Mouse (Mus musculus) hindbrain, embryonic 14.5 days (tissue): ENCODE measurements around the gene Cebpe. TPM values are rescaled to one million over a fixed set of nuclear protein-coding genes. Genes with fewer than 3 reads are reported as not detected.

Experiments used
- ATAC-seq: fragments of 200-750 bp; cut with Nextera tagmentation; 2 replicates; pipeline ENCODE4 v1.8.0; 2017; ENCODE audit warnings: moderate number of reproducible peaks, mild to moderate bottlenecking, moderate TSS enrichment, moderate library complexity; ENCODE audit not compliant: low FRiP score
- DNase-seq: peaks from one replicate; pipeline ENCODE4 v3.0.0-alpha.2; 2015; ENCODE audit warnings: low spot score
- H3K27ac ChIP-seq: fragments of 300-500 bp; sonication (generic); 2 replicates; pipeline ENCODE4 v1.5.1; 2014; ENCODE audit warnings: mild to moderate bottlenecking, moderate library complexity
- H3K27me3 ChIP-seq: fragments of 300-500 bp; sonication (generic); 2 replicates; pipeline ENCODE4 v1.6.1; 2014; ENCODE audit warnings: mild to moderate bottlenecking, low read length, mixed read lengths; ENCODE audit not compliant: control insufficient read depth, insufficient read depth
- H3K36me3 ChIP-seq: fragments of 300-500 bp; sonication (generic); replicated peaks from 2 replicates; pipeline ENCODE4 v1.6.1; 2014; ENCODE audit not compliant: control insufficient read depth, insufficient read depth
- H3K4me1 ChIP-seq: fragments of 300-500 bp; sonication (generic); replicated peaks from 2 replicates; pipeline ENCODE4 v1.6.1; 2014; ENCODE audit warnings: antibody characterized with exemption, low read length, mixed read lengths; ENCODE audit not compliant: control insufficient read depth, insufficient read depth
- H3K4me2 ChIP-seq: fragments of 300-500 bp; sonication (generic); replicated peaks from 2 replicates; pipeline ENCODE4 v1.6.1; 2014; ENCODE audit warnings: mild to moderate bottlenecking, moderate library complexity
- H3K4me3 ChIP-seq: fragments of 300-500 bp; sonication (generic); replicated peaks from 2 replicates; pipeline ENCODE4 v1.5.1; 2014; ENCODE audit warnings: mild to moderate bottlenecking, low read length
- H3K9ac ChIP-seq: fragments of 300-500 bp; sonication (generic); 2 replicates; pipeline ENCODE4 v1.6.1; 2014
- H3K9me3 ChIP-seq: fragments of 300-500 bp; sonication (generic); 2 replicates; pipeline ENCODE4 v1.6.1; 2016; ENCODE audit warnings: low read length; ENCODE audit not compliant: control insufficient read depth
- WGBS: fragments of 180-500 bp; shearing (Covaris S2); extraction: QIAGEN DNeasy Blood & Tissue Kit; methylation state at CpG from one replicate; pipeline ENCODE4 v1.1.7; 2014; 5-methylcytosine and 5-hydroxymethylcytosine counted together
- polyA plus RNA-seq: library from polyadenylated mRNA; unstranded; fragments of >200 nt; fragmentation: Nextera tagmentation; extraction: Ambion mirVana; gene quantifications from 2 replicates; pipeline ENCODE4 v1.2.1, GENCODE M21; 2014

Cebpe gene
- polyA plus RNA-seq, 1 experiment from 2014 or later, result not detected

DNA sequence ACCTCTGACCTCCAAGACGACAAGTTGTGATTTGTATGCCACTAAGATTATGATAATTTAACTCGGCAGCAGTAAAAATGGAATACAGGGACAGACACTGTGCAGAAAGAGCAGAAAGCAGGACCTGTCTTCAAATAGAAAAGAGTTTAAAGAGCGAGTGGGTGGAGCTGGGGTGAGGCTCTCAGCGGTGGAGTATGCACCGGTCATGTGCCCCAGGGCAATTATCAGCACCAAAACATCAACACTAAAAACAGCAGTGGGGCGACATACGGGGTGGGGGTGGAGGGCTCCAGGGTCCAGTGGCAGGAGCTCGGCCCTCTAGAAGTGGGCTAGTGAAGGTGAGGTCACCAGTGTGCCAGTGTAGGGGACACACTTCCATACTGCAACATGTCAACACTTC, 32.5 kb upstream of the Cebpe start:
- Histone ChIP-seq H3K27me3 (no peaks in the 10 kb centered on the region), H3K36me3 (no peaks in the 10 kb centered on the region), H3K4me1 (no peaks in the 10 kb centered on the region), H3K27ac (no peak overlapping the region), H3K9ac (no peak overlapping the region), H3K4me2 (no peak overlapping the region), H3K4me3 (no peak overlapping the region), H3K9me3 (no peaks in the 10 kb centered on the region)
- no peak for ATAC-seq
- DNase-seq, result no peak
- 78% methylated on average over 8 of the region's 8 CpGs for WGBS

DNA sequence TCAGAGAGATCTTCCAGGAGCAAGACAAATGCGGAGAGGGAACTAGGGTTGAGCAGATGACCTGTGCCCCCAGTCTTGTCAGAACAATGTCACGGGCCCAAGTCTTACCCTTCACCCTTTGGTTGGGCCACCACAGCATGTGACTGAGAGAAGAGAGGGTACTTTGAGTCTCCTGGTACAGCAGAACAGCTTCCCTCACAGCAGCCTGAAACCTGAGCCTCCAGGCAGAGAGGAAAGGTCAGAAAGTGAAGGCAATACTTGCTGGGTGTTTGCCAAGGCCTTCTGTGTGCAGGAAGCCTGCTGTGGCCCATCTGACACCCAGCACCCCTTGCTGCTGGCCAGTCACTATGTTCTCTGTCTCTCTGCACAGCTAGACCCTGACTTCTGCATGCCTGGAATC, 30.4 kb upstream of the Cebpe start:
- peaks cover 3% of the 10 kb centered on the region; the same call in 1 of the 2 replicates for H3K4me1 ChIP-seq
- H3K4me3 ChIP-seq, result no peak overlapping the region
- DNase-seq, result no peak
- no peak overlapping the region for H3K9ac ChIP-seq
- no peak overlapping the region for H3K4me2 ChIP-seq
- H3K27me3 ChIP-seq, result no peaks in the 10 kb centered on the region
- no peaks in the 10 kb centered on the region for H3K36me3 ChIP-seq
- no peak overlapping the region for H3K27ac ChIP-seq
- ATAC-seq, result no peak
- H3K9me3 ChIP-seq, result no peaks in the 10 kb centered on the region
- WGBS, result 74% methylated on average over 2 of the region's 2 CpGs

DNA sequence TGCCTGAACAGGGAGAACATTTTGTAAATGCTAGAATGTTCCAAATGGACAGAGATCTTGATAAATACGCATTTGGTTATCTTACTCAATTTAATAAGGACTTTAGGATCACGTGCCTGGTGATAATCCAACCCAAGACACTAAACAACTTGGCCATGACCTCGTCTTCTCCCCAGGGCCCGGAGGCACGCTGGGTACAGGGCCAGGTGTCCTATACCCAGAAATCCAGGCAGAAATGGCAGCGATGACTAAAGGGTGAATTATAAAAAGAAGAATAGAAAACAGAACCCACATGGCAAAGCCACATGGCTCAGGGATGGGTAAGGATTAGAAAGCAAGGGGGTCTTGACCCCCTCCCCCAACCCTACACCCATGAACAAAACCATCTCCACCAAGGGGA, 29.7 kb upstream of the Cebpe start:
- Histone ChIP-seq H3K27me3 (no peaks in the 10 kb centered on the region), H3K27ac (no peak overlapping the region), H3K36me3 (no peaks in the 10 kb centered on the region), H3K4me3 (no peak overlapping the region), H3K9ac (no peak overlapping the region), H3K4me2 (no peak overlapping the region), H3K9me3 (no peaks in the 10 kb centered on the region), H3K4me1 (peaks cover 5% of the 10 kb centered on the region; the same call in 1 of the 2 replicates)
- ATAC-seq, result no peak
- WGBS, result 88% methylated on average over 6 of the region's 6 CpGs
- no peak for DNase-seq

DNA sequence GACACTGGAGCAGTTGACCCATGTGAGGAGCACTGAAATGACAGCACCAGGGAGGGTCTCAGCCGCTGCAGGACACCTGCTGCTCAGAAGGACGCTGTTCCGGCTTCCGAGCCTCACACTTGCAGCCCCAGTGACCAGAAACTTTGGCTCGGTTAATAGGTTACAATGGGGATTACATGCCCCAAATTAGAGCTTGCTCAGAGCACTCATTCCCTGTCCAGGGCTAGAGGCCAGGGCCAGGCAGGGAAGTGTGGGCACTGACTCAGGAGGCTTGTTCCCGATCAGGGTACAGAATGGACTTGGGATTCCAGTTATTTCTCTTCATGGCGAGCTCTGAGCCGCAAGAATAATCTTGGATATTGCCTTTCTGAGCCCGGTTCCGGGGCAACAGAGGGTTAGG, 25.7 kb upstream of the Cebpe start:
- Histone ChIP-seq H3K4me1 (peaks cover 5% of the 10 kb centered on the region; the same call in 1 of the 2 replicates), H3K27ac (peak overlapping the region; percentile 38; the same call in 1 of the 2 replicates), H3K9me3 (no peaks in the 10 kb centered on the region), H3K4me3 (no peak overlapping the region), H3K27me3 (no peaks in the 10 kb centered on the region), H3K9ac (no peak overlapping the region), H3K4me2 (no peak overlapping the region), H3K36me3 (no peaks in the 10 kb centered on the region)
- WGBS, result 62% methylated on average over 10 of the region's 10 CpGs
- ATAC-seq (no peak), DNase-seq (no peak)

DNA sequence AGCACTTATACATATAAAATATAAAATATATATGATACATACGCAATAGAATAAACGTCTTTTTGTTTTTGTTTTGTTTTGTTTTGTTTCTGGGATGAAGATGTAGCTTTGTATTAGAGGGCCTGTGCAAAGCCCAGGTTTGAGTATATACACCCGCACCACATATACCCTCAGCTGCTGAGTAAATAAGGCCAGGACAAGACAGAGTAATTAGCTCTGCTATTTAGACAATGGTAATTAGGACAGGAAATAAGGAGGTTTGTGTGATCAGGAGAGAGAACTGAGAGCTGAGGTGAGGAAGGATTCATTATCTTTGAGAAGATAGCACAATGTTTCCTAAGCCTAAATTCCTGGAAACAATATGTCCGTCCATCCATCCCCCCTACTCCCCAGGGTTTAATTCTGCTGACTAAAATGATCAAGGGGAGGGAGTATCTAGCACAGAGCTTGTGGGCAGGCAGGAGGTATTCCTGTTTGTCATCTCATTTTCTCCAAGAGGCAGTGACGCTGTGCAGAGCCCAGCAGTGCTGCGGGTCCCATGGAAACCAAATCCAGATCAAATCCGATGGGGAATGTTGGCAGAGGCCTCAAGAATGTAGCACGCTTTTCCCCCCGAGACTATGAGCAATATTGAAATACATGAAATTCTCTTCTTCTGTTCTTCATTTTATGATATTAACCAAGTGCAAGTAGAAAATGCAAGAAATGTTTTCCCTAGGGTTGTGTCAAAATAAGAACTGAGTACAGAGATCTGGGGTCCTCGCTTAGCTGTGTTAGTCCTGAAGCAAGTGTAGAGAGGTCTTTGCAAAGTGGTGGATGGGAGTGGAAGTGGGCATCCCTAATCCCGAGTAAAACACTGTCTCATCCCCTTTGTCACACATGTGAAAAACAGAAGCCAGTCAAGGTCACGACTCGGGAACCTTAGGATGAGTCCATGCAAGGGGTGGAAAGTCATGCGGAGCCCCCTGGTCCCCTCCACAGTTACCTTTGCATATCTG, 24.9 kb upstream of the Cebpe start:
- H3K36me3 ChIP-seq, result no peaks in the 10 kb centered on the region
- DNase-seq (no peak), ATAC-seq (0 out of 2 replicates have a peak, but pooled peaks have one; percentile 60)
- no peaks in the 10 kb centered on the region for H3K9me3 ChIP-seq
- no peaks in the 10 kb centered on the region for H3K27me3 ChIP-seq
- H3K4me1 ChIP-seq, result peaks cover 5% of the 10 kb centered on the region; the same call in 1 of the 2 replicates
- WGBS, result 54% methylated on average over 14 of the region's 14 CpGs
- H3K27ac ChIP-seq, result peak overlapping the region; percentile 38; the same call in 1 of the 2 replicates
- H3K4me2 ChIP-seq, result no peak overlapping the region
- no peak overlapping the region for H3K9ac ChIP-seq
- no peak overlapping the region for H3K4me3 ChIP-seq

DNA sequence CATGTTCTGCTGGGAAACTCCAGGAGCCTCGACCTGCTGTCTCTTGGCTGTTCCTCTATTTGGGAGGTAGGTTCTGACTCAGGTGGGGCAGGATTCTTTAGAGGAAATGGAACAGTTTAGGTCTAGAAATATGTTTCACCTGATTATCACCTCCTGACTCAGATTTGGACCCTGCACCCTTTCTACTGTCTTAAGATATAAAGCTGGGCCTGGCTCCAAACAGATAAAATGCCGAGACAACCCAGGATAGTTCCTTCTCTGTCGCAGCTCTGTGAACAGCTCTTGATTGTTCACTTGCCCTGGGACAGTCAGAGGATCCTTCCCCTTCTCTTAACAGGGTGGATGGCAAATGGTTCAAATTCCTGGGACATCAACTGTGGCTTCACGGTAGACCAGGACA, 23.2 kb upstream of the Cebpe start:
- no peak overlapping the region for H3K4me3 ChIP-seq
- ATAC-seq, result no peak
- H3K9me3 ChIP-seq, result no peaks in the 10 kb centered on the region
- H3K36me3 ChIP-seq, result no peaks in the 10 kb centered on the region
- H3K4me1 ChIP-seq, result peaks cover 5% of the 10 kb centered on the region; the same call in 1 of the 2 replicates
- no peak overlapping the region for H3K27ac ChIP-seq
- 84% methylated on average over 4 of the region's 4 CpGs for WGBS
- H3K4me2 ChIP-seq, result no peak overlapping the region
- no peaks in the 10 kb centered on the region for H3K27me3 ChIP-seq
- no peak for DNase-seq
- H3K9ac ChIP-seq, result no peak overlapping the region

DNA sequence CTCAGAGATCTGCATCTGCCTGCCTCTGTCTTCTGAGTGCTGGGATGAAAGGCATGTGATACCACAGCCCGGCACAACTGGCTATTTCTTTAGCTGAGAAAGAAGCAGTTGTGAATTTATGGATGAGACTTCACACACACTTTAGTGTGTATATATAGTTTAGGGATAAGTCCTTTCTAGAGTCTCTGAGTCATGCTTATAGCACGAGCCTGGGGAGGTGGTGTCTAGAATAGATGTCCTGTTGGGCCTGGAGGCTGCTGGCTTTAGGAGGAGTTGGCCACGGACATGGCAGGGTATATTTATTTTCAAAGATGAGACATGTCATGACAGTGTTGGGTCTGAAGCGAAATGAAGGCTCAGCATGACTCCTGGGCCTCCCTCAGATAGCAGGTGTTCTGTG, 22.0 kb upstream of the Cebpe start:
- Histone ChIP-seq H3K36me3 (no peaks in the 10 kb centered on the region), H3K4me2 (no peak overlapping the region), H3K4me1 (peaks cover 5% of the 10 kb centered on the region; the same call in 1 of the 2 replicates), H3K27ac (no peak overlapping the region), H3K27me3 (no peaks in the 10 kb centered on the region), H3K9ac (no peak overlapping the region), H3K4me3 (no peak overlapping the region), H3K9me3 (no peaks in the 10 kb centered on the region)
- ATAC-seq, result no peak
- WGBS, result 84% methylated on average over 4 of the region's 4 CpGs
- DNase-seq, result no peak

DNA sequence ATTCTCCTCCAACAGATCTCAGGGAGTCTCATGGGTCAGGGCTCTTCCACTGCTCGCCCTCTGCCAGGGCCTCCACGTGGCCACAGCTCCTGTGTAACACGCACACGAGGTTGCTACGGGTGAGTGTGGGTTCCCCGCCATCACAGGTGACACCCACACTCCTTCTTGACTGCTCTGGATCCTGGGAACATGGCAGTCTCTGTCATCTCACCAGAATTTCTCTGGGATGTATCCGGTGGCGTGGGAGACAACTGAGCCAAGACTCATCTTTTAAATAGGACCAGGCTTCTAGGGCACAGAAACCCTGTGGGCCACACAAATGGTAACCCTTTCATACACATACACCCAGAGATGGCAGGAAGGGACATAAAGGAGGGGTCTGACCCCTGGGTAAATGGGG, 20.2 kb upstream of the Cebpe start:
- no peak for DNase-seq
- 91% methylated on average over 8 of the region's 8 CpGs for WGBS
- Histone ChIP-seq H3K9ac (no peak overlapping the region), H3K27me3 (no peaks in the 10 kb centered on the region), H3K4me1 (0 out of 2 replicates have a peak, but pooled peaks cover under 1% of the 10 kb centered on the region), H3K4me3 (no peak overlapping the region), H3K4me2 (no peak overlapping the region), H3K27ac (no peak overlapping the region), H3K36me3 (no peaks in the 10 kb centered on the region), H3K9me3 (no peaks in the 10 kb centered on the region)
- no peak for ATAC-seq

DNA sequence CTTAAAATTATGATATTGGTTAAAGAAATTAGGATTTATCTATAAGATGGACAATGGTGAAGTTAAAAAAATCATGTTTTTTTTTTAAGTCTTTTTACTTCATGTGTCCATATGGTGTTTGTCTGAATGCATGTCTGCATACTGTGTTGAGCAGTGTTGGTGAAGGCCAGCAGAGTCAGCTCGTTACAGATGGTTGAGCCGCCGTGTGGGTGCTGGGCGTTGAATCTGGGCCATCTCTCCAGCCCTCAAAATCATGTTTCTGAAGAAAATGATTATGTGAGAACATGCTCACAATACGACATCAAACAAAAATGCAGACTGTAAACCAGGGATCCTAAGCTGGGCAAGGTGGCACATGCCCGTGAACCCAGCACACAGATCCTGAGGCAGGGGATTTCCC, 18.3 kb upstream of the Cebpe start:
- no peak overlapping the region for H3K4me2 ChIP-seq
- WGBS, result 91% methylated on average over 6 of the region's 6 CpGs
- no peaks in the 10 kb centered on the region for H3K36me3 ChIP-seq
- DNase-seq (no peak), ATAC-seq (no peak)
- H3K4me3 ChIP-seq, result no peak overlapping the region
- H3K9ac ChIP-seq, result no peak overlapping the region
- no peaks in the 10 kb centered on the region for H3K9me3 ChIP-seq
- H3K27ac ChIP-seq, result no peak overlapping the region
- no peaks in the 10 kb centered on the region for H3K27me3 ChIP-seq
- H3K4me1 ChIP-seq, result no peaks in the 10 kb centered on the region
